Mouse (Mus musculus): ENCODE data around the gene Olfr853. TPM values are rescaled to one million over a fixed set of nuclear protein-coding genes. Genes with fewer than 3 reads are reported as not detected.

The Olfr853 gene
- not detected in 2 replicates for polyA plus RNA-seq (2012; rRNA removed)

DNA sequence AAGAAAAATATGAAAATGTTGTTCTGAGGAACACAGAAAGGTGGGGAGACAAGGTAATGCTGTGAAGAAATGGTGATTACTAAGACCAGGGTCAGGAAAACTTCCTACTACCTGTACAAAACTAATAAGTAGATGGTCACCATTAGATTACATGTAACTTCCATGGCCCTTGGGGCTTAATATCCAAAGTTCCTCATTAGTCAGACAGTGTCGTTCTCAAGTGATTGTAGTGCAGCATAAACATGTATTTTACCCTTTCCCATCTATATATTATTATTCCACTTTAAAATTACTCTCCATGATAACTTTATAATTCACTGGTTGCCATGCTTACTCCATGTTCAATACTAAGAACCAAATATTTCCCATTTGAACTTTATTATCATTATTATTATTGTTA lies at the start of gene Olfr853:
Olfr853 (minus strand) TSS at position 101 of the 400 bp plus-strand sequence.
- no peak for DNase-seq (ENCODE audit: low read depth)
- no peak for TF ChIP-seq CTCF (IDR thresholded peaks at IDR 0.05; ENCODE audit: borderline replicate concordance, extremely low read depth, insufficient read depth, insufficient read length)
- TF ChIP-seq POLR2A (IDR thresholded peaks at IDR 0.05; ENCODE audit: borderline replicate concordance, extremely low read depth, insufficient read depth, insufficient read length, poor library complexity, severe bottlenecking) = no peak

DNA sequence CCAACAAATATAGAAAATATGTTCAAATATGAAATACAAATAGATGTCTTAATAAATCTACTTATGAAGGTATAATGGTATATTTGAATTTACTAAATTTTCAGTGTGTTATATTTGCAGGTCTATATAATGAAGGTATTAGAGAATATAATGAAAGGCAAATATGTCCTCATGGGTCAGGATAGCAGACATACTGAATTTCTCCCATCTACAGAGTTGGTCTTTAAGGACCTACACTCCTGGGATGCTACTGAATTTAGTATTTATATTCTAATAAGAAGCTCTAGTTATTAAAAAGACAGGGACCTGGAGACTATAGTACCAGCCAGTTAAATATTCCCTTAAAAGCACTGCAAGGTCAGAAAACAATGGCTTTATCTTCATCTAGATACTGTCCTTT lies 41.4 kb upstream of the Olfr853 start, which contains the start of gene Olfr855:
Olfr855 (plus strand) TSS at position 301 of the 400 bp plus-strand sequence.
- no peak for DNase-seq (ENCODE audit: low read depth)
- TF ChIP-seq CTCF (IDR thresholded peaks at IDR 0.05; ENCODE audit: borderline replicate concordance, extremely low read depth, insufficient read depth, insufficient read length) (no peak), POLR2A (IDR thresholded peaks at IDR 0.05; ENCODE audit: borderline replicate concordance, extremely low read depth, insufficient read depth, insufficient read length, poor library complexity, severe bottlenecking) (no peak)

DNA sequence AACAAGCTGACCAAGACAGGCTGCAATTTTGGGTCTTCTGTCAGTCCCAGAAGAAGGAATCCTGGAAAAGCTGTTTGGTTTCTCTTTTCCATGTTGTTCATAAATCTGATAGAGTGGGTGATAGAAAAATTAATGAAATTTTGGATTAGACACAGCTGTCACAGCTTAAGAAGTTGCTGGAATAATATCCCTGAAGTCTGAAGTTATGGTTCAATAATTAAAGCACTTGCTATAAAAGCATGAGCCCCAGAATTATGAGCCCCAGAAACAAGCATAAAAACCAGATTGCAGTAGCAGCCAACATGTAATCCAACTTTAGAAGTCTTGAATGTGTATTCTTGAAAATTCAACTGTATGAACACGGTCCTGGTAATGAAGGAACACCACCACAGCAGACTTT lies 26.4 kb upstream of the Olfr853 start, which contains the start of gene Olfr854:
Olfr854 (minus strand) TSS at position 101 of the 400 bp plus-strand sequence.
- TF ChIP-seq POLR2A (IDR thresholded peaks at IDR 0.05; ENCODE audit: borderline replicate concordance, extremely low read depth, insufficient read depth, insufficient read length, poor library complexity, severe bottlenecking) = no peak
- no peak for TF ChIP-seq CTCF (IDR thresholded peaks at IDR 0.05; ENCODE audit: borderline replicate concordance, extremely low read depth, insufficient read depth, insufficient read length)
- DNase-seq (ENCODE audit: low read depth) = no peak

DNA sequence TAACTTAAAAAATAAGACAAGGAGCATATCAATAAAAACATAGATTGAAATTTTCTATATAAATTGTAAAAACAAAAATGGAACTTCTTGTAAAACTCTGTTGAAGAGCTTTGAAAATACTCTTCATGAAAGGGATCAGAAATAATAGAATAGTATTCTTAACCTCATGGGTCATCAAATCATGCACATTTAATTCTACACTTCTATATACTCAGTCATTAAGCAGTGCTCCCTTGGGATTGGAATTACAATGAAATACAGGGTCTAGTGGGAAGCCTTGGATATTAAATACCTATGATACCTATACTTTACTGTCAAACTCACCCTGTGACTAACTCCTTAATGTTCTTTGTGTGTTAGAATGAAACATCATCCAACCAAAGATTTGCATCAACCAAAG lies 47.9 kb downstream of the Olfr853 start, which contains the start of gene Olfr851:
Olfr851 (plus strand) TSS at position 301 of the 400 bp plus-strand sequence.
- DNase-seq (ENCODE audit: low read depth) = no peak
- no peak for TF ChIP-seq CTCF (IDR thresholded peaks at IDR 0.05; ENCODE audit: borderline replicate concordance, extremely low read depth, insufficient read depth, insufficient read length)
- no peak for TF ChIP-seq POLR2A (IDR thresholded peaks at IDR 0.05; ENCODE audit: borderline replicate concordance, extremely low read depth, insufficient read depth, insufficient read length, poor library complexity, severe bottlenecking)

Other genes starting within 250 kb of the Olfr853 start
- not detected in 2 replicates for gene Olfr844, start 224.7 kb downstream of the Olfr853 start, polyA plus RNA-seq (2012; rRNA removed)
- gene Olfr845, start 204.6 kb downstream of the Olfr853 start, polyA plus RNA-seq (2012; rRNA removed) = not detected in 2 replicates
- gene Olfr846, start 177.1 kb downstream of the Olfr853 start, polyA plus RNA-seq (2012; rRNA removed) = not detected in 2 replicates
- not detected in 2 replicates for gene Olfr847, start 162.4 kb downstream of the Olfr853 start, polyA plus RNA-seq (2012; rRNA removed)
- gene Olfr849, start 100.8 kb downstream of the Olfr853 start, polyA plus RNA-seq (2012; rRNA removed) = not detected in 2 replicates
- not detected in 2 replicates for gene Olfr850, start 62.8 kb downstream of the Olfr853 start, polyA plus RNA-seq (2012; rRNA removed)
- not detected in 2 replicates for gene Olfr851, start 47.8 kb downstream of the Olfr853 start, polyA plus RNA-seq (2012; rRNA removed)
- gene Olfr854, start 26.3 kb upstream of the Olfr853 start, polyA plus RNA-seq (2012; rRNA removed) = not detected in 2 replicates
- gene Olfr855, start 41.5 kb upstream of the Olfr853 start, polyA plus RNA-seq (2012; rRNA removed) = not detected in 2 replicates
- 28.0 and 32.7 TPM in 2 replicates for gene Zfp317, start 81.0 kb upstream of the Olfr853 start, polyA plus RNA-seq (2012; rRNA removed)
- 0.05 TPM in 1 of 2 replicates, not detected in the other for gene Olfr857, start 168.4 kb upstream of the Olfr853 start, polyA plus RNA-seq (2012; rRNA removed)
- gene Olfr58, start 239.2 kb upstream of the Olfr853 start, polyA plus RNA-seq (2012; rRNA removed) = not detected in 2 replicates